Mouse (Mus musculus): Measurements from ENCODE around the gene Gm527.

- TF ChIP-seq CTCF (IDR thresholded peaks at IDR 0.05; ENCODE audit: low read depth, low read length) (no peak), POLR2A (IDR thresholded peaks at IDR 0.05; ENCODE audit: extremely low read depth, insufficient read depth, low read length) (no peak)
Measured at GRCm38 (mm10) chr12:64968067-64968466, 50.4 kb downstream of the Gm527 start.

Data from liver, adult 2 months (tissue).